Mouse (Mus musculus): ENCODE data around the gene Wnt1.

Gene Wnt1

DNA sequence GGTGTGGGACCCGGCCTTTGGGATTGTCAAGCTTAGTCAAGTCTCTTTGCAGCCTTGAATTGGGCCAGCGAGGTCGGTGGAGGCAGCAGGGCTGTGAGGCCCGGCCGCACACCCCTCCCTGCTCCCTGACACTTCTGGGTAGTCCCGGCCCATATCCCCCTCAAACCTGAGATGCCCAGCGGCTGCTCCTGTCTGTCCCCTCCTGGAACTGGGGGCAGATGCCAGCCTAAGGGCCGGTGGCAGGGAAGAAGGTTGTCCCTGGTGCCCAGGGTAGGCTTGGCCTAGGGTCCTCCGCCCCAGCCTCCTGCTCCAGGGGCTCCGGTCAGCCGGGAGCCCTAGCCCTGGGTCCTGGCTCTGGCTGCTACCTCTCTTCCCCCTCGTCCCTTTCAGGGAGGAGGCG is 44.4 kb downstream of the Wnt1 start:
- DNase-seq (ENCODE audit: low spot score in 2 of 2) = no peak

DNA sequence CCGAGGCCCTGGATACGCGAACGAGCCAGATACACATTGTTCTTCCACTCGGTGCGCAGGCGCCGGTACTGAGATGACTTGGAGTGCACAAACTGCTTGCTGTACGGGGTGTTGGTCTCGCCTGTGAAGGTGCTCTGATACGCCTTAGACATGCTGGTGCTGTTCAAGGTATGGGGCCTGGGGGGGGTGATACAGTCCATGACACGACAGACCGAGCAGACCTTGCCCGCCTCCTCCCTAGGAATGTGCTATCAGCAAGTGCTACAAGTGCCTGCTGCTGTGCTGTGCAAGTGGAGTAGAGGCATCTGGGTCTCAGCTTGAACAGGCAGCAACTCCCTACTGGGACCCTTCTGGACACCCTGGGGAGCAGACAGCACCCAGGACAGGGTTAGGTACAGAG is 45.6 kb downstream of the Wnt1 start:
- DNase-seq (ENCODE audit: low spot score in 2 of 2) = no peak

DNA sequence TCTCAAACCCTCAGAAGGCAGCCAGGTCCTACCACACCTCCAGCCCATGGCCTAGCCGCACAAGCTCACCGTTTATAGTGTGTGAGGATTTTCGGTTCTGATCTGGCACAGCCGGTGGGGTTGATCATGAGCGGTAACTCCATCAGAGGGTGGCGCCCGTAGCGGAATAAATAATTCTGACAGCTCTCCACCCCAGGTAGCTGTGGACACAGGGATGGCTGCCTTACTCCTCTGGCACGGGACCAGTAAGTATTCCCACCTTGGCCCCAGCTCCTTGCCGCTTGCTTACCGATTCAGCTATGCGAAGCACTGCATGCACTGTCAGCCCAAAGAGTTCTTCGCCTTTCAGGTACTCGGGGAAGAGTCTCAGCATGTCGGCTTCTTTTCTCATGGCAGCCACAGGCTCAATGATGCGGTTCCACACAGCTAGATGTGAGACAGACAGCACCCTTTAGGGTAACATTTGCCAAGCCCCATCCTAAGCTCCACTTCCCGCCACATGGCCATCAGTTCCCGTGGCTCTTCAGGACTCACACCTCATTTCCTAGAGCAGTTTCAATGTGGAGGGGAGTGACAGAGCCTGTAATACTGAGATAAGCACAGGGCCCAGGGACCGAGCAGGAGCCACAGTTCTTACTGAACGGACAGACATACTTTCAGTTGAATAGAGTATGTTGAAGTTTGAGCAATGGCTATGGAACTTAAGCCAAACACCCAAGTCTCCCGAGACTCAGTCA is 47.5 kb downstream of the Wnt1 start:
- no peak for DNase-seq (ENCODE audit: low spot score in 2 of 2)

DNA sequence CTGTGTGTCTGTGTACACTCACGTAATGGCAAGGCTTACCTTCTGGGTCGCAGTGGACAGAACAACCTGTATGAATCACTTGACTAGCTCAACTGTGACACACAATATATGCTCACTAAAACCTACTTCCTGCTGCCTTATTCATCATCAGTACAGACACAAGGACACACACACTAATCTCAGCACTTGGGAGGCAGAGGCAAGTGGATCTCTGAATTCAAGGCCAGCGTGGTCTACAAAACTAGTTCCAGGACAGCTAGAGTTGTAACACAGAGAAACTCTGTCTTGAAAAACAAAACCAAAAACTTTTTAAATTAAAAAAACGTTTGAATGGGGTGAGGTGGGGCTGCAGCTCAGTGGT is 48.1 kb downstream of the Wnt1 start:
- DNase-seq (ENCODE audit: low spot score in 2 of 2) = no peak

DNA sequence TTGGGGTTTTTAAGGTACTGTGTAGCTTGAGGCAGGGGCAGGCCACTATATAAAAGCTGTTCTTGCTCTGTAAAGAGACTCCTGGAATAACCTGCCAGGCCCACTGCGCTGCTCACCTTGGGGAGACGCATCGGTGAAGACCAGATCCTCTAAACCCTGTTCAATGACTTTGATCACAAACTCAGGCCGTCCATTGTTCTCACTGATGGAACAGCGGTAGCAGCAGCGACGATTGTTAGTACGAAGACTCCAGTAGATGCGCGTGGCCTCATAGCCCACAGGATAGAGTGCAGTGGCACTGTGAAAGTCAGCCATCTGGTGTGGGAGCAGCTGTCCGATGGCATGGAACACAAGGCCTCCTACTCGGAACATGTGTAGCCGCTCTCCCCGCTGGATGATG is 49.5 kb downstream of the Wnt1 start:
- no peak for DNase-seq (ENCODE audit: low spot score in 2 of 2)

DNA sequence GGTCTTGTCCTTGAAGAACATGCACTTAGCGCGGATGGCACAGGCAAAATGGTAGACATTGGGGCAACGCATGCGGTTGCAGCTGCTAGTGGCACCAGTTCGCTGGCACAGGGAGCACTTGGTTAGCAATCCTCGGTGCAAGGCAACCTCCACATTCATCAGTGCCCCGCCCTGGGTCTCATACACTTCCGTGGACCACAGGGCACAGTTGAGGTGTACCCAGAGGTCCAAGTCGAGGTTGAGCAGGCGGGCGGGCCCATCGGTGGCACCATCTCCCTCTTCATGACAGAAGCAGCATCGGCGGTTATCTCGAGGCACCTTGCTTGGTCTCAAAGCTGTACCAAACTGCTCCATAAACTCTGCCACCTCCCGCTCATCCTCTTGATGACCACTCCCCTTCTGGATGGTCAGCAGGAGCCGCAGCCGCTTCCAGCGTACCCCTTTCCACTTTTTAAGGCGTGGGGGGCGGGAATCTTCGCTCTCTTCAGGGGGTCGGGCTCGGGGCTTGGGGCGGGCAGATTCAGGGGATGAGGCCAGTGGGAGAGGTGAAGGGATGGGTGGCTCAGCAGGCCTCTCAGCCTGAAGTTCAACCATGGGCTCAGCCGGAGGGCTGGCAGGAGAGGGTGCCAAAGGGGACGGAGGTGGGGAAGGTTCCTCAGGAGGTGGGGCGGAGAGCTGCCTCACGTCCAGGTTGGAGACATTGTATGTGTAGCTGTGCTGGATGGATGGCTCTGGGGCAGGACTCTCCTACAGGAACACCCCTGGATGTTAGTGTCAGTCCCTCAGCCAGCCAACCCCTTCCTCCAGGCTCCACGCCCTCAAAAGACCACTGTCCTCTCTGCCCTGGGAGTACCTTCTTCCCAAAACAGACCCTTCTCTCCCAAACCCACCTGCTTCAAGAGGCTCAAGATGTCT is 50.3 kb downstream of the Wnt1 start:
- DNase-seq (ENCODE audit: low spot score in 2 of 2) = no peak

All from natural killer cell, adult 2 months (primary cell).